Mouse (Mus musculus) 3134 (cell line): ENCODE data around the gene Arhgef1.

Source experiments
- DNase-seq: peaks from one replicate; pipeline ENCODE4 v3.0.0-alpha.2; 2011; ENCODE audit warnings: low spot score; ENCODE audit not compliant: insufficient read length; ENCODE audit errors: extremely low read depth

The Arhgef1 gene

GRCm38 (mm10) chr7:24902630-24903443 is at the start of gene Arhgef1:
TSS of gene Arhgef1 (plus strand) at chr7:24902912.
- DNase-seq, result peak; percentile 67

DNA sequence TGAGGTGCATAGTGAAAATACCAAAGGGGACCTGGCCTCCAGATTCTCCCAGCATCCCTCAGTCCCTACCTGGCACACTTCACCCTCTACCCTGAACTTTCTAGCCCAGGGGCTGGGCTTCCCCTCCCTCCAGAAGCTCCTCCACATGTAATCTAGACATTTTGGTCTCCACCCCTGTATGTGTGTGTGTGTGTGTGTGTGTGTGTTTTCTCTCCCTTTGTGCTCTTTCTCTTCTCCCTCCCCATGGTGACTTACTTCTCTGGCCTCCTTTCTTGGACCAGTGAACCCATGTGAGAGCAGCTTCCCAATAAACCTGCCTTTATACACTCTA is 49.5 kb upstream of the Arhgef1 start:
- no peak for DNase-seq

DNA sequence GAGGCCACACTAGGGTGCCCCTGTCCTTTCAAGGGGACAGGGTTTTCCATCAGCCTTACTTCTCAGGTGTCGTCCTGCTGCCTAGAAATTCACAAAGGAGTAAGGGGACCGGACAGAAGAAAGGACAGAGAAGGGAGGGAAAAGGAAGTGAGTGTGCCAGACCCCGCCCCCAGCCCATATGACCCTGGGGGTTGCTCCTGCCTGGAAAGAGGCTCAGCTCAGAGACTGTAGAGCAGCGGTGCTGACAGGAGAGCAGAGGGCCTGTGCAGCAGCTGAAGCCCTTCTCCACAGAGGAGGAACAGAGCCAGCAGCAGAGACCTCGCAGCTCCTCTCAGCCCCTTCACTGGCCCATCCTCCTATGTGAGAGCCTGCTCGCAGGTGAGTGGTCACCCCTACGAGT is 49.0 kb upstream of the Arhgef1 start:
- no peak for DNase-seq

- no peak for DNase-seq
Observed at GRCm38 (mm10) chr7:24856460-24857120, 46.1 kb upstream of the Arhgef1 start.

- no peak for DNase-seq
Observed at GRCm38 (mm10) chr7:24859234-24859633, 43.5 kb upstream of the Arhgef1 start.

GRCm38 (mm10) chr7:24861913-24862312 is 40.8 kb upstream of the Arhgef1 start, which contains the start of gene Gm9844:
TSS of gene Gm9844 (plus strand) at chr7:24862213.
- DNase-seq, result no peak

- no peak for DNase-seq
Observed at GRCm38 (mm10) chr7:24862853-24863252, 39.9 kb upstream of the Arhgef1 start.

DNA sequence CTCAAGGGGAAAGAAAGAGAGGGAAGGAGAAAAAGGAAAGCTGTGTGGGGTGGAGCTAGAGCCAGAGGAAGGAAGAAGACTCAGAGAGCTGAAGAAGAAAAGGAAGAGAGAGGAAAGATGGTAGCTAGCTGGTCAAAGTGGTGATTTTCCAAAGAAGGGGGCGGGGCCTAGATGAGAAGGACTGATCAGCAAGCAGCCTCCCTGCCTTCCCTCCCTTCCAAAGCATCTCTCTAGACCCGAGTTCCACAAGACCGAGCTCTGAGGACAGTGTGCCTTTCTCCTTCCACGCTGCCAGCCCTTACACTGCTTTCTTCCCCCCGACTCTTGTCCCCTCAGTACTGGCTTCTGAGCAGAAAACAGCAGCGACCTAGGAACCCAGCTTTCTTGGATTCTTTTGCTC is 38.6 kb upstream of the Arhgef1 start:
- no peak for DNase-seq

- no peak for DNase-seq
Observed at GRCm38 (mm10) chr7:24869080-24869479, 33.6 kb upstream of the Arhgef1 start.

DNA sequence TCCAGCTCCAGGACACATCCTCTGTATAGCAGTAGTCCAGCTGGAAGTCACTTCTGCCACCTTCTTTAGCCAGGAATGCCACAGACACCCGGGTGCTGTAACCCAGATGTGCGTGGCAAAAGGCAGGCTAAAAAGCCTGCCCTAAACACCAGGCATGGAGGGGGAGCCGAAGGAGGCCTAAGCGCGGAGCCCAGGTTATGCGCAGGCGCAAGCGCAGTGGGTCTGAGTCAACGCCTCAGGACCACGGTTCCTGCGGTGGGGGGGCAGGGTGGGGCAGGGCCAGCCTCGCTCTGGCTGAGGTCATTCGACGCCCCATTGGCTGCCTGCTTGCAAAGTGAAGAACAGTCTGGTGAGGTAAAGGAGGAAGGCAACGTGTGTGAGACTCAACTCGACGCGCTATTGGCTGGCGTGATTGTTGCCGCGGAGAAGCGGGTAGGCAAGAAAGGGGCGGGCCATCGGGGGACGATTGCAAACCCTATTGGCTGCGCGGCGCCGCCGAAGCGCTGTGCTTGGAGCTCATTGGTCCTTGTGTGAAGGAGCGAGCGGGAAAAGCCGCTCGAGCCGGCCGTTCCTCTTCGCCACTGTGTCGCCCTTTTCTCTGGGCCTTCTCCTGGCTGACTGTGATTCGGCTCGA is 33.1 kb upstream of the Arhgef1 start, which contains the start of the genes Lypd4 and Dmrtc2:
Gene Lypd4, minus strand, starts transcription at position 410 of the 634 bp plus-strand sequence.
Gene Dmrtc2, plus strand, starts transcription at position 526 of the 634 bp plus-strand sequence.
- no peak for DNase-seq

GRCm38 (mm10) chr7:24877588-24877987 is 25.1 kb upstream of the Arhgef1 start:
- DNase-seq, result no peak

- DNase-seq, result no peak
Observed at GRCm38 (mm10) chr7:24879620-24880019, 23.1 kb upstream of the Arhgef1 start.

DNA sequence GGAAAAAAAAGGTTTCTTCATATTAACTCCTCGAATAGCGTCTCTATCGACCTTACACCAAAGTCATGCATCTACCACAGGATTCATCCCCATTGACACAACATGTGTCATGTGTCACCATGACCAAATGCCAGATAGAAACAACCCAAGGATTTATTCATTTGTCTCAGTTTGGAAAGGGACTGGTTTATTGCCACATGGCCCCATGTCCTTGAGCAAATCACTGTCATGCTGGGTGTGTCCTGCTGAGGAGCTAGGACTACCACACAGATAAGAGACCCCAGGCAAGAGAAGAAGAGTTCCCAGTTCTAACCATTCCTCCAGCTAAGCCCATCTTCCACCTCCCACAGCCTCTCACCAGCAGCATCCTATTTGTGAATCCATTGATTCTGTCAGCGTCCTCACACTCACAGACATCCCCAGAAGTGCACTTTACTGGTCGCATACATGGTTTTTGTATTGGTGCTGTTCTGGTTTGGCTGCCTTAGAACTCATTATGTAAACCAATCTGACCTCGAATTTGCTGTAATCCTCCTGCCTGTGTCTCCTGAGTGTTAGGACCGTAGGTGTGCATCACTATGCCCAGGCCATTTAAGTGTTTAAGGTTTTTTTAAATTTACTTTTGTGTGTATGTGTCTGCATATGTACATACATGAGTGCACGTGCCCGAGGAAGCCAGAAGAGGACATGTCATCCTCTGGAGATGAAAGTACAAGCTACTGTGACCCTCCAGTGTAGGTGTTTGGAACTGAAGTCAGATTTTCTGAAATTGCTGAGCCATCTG is 20.1 kb upstream of the Arhgef1 start:
- no peak for DNase-seq

DNA sequence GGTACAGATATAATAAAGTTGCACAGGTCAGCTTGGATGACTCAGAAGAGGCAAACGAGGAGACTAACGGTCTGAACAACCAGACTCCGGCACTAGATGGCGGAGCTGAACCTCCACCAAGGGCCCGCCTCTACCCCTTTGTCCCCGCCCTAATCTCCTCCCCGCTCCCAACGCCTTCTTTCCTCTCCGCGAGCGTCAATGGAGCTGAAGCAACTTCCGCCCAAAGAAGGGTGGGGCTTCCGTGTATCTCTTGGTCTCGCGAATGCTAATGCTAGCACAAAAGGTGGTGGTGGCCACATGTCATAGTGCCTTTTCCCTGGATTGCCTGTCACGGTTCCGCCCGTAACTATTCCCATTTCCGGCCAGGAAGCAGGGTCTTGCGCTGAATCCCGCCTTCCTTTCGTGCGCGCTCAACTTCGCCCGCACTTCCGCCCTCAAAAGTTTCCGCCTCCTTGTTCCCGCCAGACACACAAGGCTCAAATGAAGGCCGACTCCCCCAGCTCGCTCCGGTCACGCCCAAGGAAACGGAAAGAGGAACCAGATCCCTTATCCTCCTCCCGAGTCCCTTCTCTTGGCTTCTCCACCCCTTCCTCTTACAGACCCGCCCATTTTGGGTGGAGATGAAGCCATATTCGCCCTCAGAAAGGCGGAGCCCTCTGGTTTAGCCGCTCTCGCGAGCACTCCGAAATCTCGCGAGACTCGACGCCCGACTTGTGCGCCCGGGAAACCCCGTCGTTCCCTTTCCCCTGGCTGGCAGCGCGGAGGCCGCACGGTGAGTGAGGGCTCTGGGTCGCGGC is 18.6 kb upstream of the Arhgef1 start, which contains the start of gene Rps19:
Gene Rps19, plus strand, starts transcription at position 476 of the 797 bp plus-strand sequence.
- DNase-seq, result peak; percentile 96

- no peak for DNase-seq
Observed at GRCm38 (mm10) chr7:24884693-24885291, 17.9 kb upstream of the Arhgef1 start.

GRCm38 (mm10) chr7:24885468-24886307 is 17.0 kb upstream of the Arhgef1 start:
- no peak for DNase-seq

- DNase-seq, result no peak
Observed at GRCm38 (mm10) chr7:24886308-24886633, 16.4 kb upstream of the Arhgef1 start.

- no peak for DNase-seq
Observed at GRCm38 (mm10) chr7:24887096-24887495, 15.6 kb upstream of the Arhgef1 start.
